9 mouse cellular contexts compared by ENCODE assay signal in genomic region chr11:46920244-46920643, GRCm38 (mm10).
A peak's percentile ranks its signal among the peaks of the same experiment; 100 is the strongest.
DNase-seq lines count a peak whose midpoint lies in the region; TF ChIP-seq lines count a peak whose summit lies in the region.
"Had no signal": no experiment of that assay in that cellular context is flagged by ENCODE, and none has a peak within 500 bp of the region (broad histone marks: within the 10 kb centered on the region; RNA-seq: fewer than 3 reads in every experiment).

No protein-coding gene starts in this region.

- no peak overlapping the region for H3K27ac ChIP-seq in gastrocnemius, adult 2 months

- intact Hi-C loops in gastrocnemius, adult 2 months (cut with DNase I): loop anchor here (1.0 kb wide), 1 partner anchor 467 kb away; no protein-coding TSS in a partner anchor

- peak; percentile 63 for TF ChIP-seq CTCF in gastrocnemius, adult 2 months (IDR thresholded peaks at IDR 0.05)

- DNase-seq in gastrocnemius, adult 2 months: no peak
- no peak for DNase-seq in gastrocnemius, adult 18-20 months (ENCODE audit: low spot score)
- DNase-seq in layer of hippocampus, adult 9-10 months (ENCODE audit: low spot score): peak; percentile 10
- no peak for DNase-seq in layer of hippocampus, postnatal 10 days (ENCODE audit: low spot score in 2 of 2)
- DNase-seq in 3T3-L1 (ENCODE audit: low read depth, low spot score): peak; percentile 45
- peak; percentile 40 for DNase-seq in adipocyte (ENCODE audit: low spot score)
- DNase-seq in thymus, adult 18-20 months: no peak
- DNase-seq: kidney, postnatal 14 days; thymus, postnatal 36 days had no signal

- no peak overlapping the region for H3K4me3 ChIP-seq in gastrocnemius, adult 2 months

Comparison
In these comparisons a context has a peak if more than half of its experiments do, and no peak if none do; other contexts are left out.
1. DNase-seq: peak in layer of hippocampus, adult 9-10 months (single experiment), 3T3-L1 (single experiment) and adipocyte (single experiment); none in gastrocnemius, adult 2 months (single experiment), gastrocnemius, adult 18-20 months (single experiment), layer of hippocampus, postnatal 10 days (0 of 2) and thymus, adult 18-20 months (0 of 2).